18 mouse cellular contexts compared by ENCODE assay signal in genomic region chr3:53304123-53304900, GRCm38 (mm10).
"Had no signal": no experiment of that assay in that cellular context is flagged by ENCODE, and none has a peak within 500 bp of the region (broad histone marks: within the 10 kb centered on the region; RNA-seq: fewer than 3 reads in every experiment).

No protein-coding gene starts in this region.

- H3K4me2 ChIP-seq: lung, embryonic 14.5 days; midbrain, embryonic 12.5 days; neural tube, embryonic 13.5 days; neural tube, embryonic 15.5 days had no signal

- H3K27me3 ChIP-seq: midbrain, embryonic 12.5 days; neural tube, embryonic 13.5 days; neural tube, embryonic 15.5 days had no signal

- DNase-seq: lung, adult 18-20 months; lung, embryonic 14.5 days; lung, postnatal 10 days; lung, postnatal 4 days; midbrain, embryonic 14.5 days; retina, postnatal 1 day; right cerebral cortex, adult 18-20 months; right cerebral cortex, postnatal 14 days; right cerebral cortex, postnatal 4 days; spleen, adult 18-20 months; thymus, adult 2 months; thymus, postnatal 25 days; thymus, postnatal 4 days had no signal

- ATAC-seq: midbrain, embryonic 16.5 days had no signal

- H3K36me3 ChIP-seq: midbrain, embryonic 10.5 days; midbrain, embryonic 12.5 days; neural tube, embryonic 13.5 days; neural tube, embryonic 15.5 days had no signal

- H3K4me3 ChIP-seq: midbrain, embryonic 10.5 days; midbrain, embryonic 12.5 days; neural tube, embryonic 13.5 days; neural tube, embryonic 15.5 days had no signal
